Mouse (Mus musculus): ENCODE data around the gene Herc6.
A peak's percentile ranks its signal among the peaks of the same experiment; 100 is the strongest.

- TF ChIP-seq CTCF (conservative IDR thresholded peaks at IDR 0.05; ENCODE audit: low read length) (no peak), NANOG (IDR thresholded peaks at IDR 0.05; ENCODE audit: borderline replicate concordance, low read length) (peak; percentile 99)
These were observed 58.7 kb downstream of the Herc6 start for GRCm38 (mm10) chr6:57639531-57639930.
